Mouse (Mus musculus) testis, postnatal 10 days (tissue): ENCODE data around the gene Eme1.
"Not testable (repeated sequence)": the region's sequence is repeated elsewhere in the genome, so short reads cannot be mapped to it uniquely, and the experiment has no call there.

Experiments
- DNase-seq: peaks from one replicate; pipeline ENCODE4 v3.0.0; 2021; ENCODE audit warnings: low spot score

Eme1 gene

GRCm38 (mm10) chr11:94653663-94654436 lies at the start of gene Eme1, which contains the start of gene Mrpl27:
Gene Eme1, minus strand, starts transcription at chr11:94653964.
Gene Mrpl27, plus strand, starts transcription at chr11:94653767.
- peak; percentile 95 for DNase-seq

GRCm38 (mm10) chr11:94702216-94702610 lies 48.4 kb upstream of the Eme1 start:
- no peak for DNase-seq

GRCm38 (mm10) chr11:94701401-94702215 lies 47.8 kb upstream of the Eme1 start:
- peak; percentile 49 for DNase-seq

- DNase-seq, result no peak
These were observed 45.6 kb upstream of the Eme1 start for GRCm38 (mm10) chr11:94699399-94699798.

GRCm38 (mm10) chr11:94697703-94698464 lies 44.1 kb upstream of the Eme1 start:
- no peak for DNase-seq

- DNase-seq, result no peak
These were observed 43.4 kb upstream of the Eme1 start for GRCm38 (mm10) chr11:94697140-94697539.

- DNase-seq, result no peak
These were observed 41.7 kb upstream of the Eme1 start for GRCm38 (mm10) chr11:94695508-94695907.

GRCm38 (mm10) chr11:94692502-94692901 lies 38.7 kb upstream of the Eme1 start:
- not testable (repeated sequence) for DNase-seq

GRCm38 (mm10) chr11:94687178-94687577 lies 33.4 kb upstream of the Eme1 start:
- no peak for DNase-seq

- no peak for DNase-seq
These were observed 28.7 kb upstream of the Eme1 start for GRCm38 (mm10) chr11:94682427-94682826.

GRCm38 (mm10) chr11:94681640-94682039 lies 27.9 kb upstream of the Eme1 start:
- no peak for DNase-seq

GRCm38 (mm10) chr11:94680639-94681038 lies 26.9 kb upstream of the Eme1 start:
- DNase-seq, result no peak

GRCm38 (mm10) chr11:94677607-94678145 lies 23.9 kb upstream of the Eme1 start:
- no peak for DNase-seq

GRCm38 (mm10) chr11:94676754-94677606 lies 23.2 kb upstream of the Eme1 start, which contains the start of gene Xylt2:
Gene Xylt2, minus strand, starts transcription at chr11:94677515.
- DNase-seq, result peak; percentile 95

GRCm38 (mm10) chr11:94676308-94676707 lies 22.5 kb upstream of the Eme1 start:
- no peak for DNase-seq

GRCm38 (mm10) chr11:94675446-94675845 lies 21.7 kb upstream of the Eme1 start:
- DNase-seq, result no peak

GRCm38 (mm10) chr11:94674984-94675383 lies 21.2 kb upstream of the Eme1 start:
- no peak for DNase-seq

- no peak for DNase-seq
These were observed 11.5 kb upstream of the Eme1 start for GRCm38 (mm10) chr11:94665281-94665680.

- DNase-seq, result no peak
These were observed 7.6 kb upstream of the Eme1 start for GRCm38 (mm10) chr11:94661344-94661743.

- DNase-seq, result no peak
These were observed 791 bp downstream of the Eme1 start for GRCm38 (mm10) chr11:94652973-94653372.

- not testable (repeated sequence) for DNase-seq
These were observed 2.5 kb downstream of the Eme1 start for GRCm38 (mm10) chr11:94651241-94651640.
